Mouse (Mus musculus) ovary, postnatal 14 days (tissue): ENCODE measurements at regions not wholly inside any gene's neighbourhood (a gene's known extent, or its start where the extent isn't known, plus 50 kb on each side); places are given as distances from the start of the nearest gene placed in this dataset.

Experiments
- DNase-seq: peaks from one replicate; pipeline ENCODE4 v3.0.0; 2022; ENCODE audit warnings: low spot score

DNA sequence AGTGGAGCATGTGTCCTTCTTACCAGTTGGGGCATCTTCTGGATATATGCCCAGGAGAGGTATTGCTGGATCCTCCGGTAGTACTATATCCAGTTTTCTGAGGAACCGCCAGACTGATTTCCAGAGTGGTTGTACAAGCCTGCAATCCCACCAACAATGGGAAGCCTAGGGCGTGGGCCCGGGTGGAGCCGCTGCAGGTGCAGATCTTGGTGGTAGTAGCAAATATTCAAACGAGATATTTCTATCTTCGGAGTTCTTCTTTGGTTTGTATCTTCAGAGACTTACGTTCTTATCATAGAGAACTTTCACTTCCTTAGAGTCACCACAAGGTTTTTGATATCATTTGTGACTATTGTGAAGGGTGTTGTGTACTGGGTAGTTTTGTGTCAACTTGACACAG lies 60.2 kb upstream of the Btbd35f28 start:
- DNase-seq = peak; percentile 16
